Mouse (Mus musculus) forebrain, embryonic 16.5 days (tissue): ENCODE results near the gene Gm9268. TPM values are rescaled to one million over a fixed set of nuclear protein-coding genes. Genes with fewer than 3 reads are reported as not detected.
"Not testable (repeated sequence)": the region's sequence is repeated elsewhere in the genome, so short reads cannot be mapped to it uniquely, and the experiment has no call there.

Experiments
- ATAC-seq: fragments of 200-750 bp; cut with Nextera tagmentation; 2 replicates; pipeline ENCODE4 v1.8.0; 2017; ENCODE audit warnings: mild to moderate bottlenecking, moderate library complexity
- H3K27ac ChIP-seq: fragments of 300-500 bp; sonication (generic); 2 replicates; pipeline ENCODE4 v1.5.1; 2014; ENCODE audit warnings: low read length, control low read depth
- H3K27me3 ChIP-seq: fragments of 300-500 bp; sonication (generic); replicated peaks from 2 replicates; pipeline ENCODE4 v1.6.1; 2014; ENCODE audit warnings: low read length; ENCODE audit not compliant: control insufficient read depth, insufficient read depth
- H3K36me3 ChIP-seq: fragments of 300-500 bp; sonication (generic); 2 replicates; pipeline ENCODE4 v1.6.1; 2014; ENCODE audit not compliant: control insufficient read depth, insufficient read depth
- H3K4me1 ChIP-seq: fragments of 300-500 bp; sonication (generic); replicated peaks from 2 replicates; pipeline ENCODE4 v1.6.1; 2014; ENCODE audit warnings: low read length; ENCODE audit not compliant: control insufficient read depth, insufficient read depth
- H3K4me2 ChIP-seq: fragments of 300-500 bp; sonication (generic); 2 replicates; pipeline ENCODE4 v1.6.1; 2014; ENCODE audit warnings: mild to moderate bottlenecking, low read length, control low read depth
- H3K4me3 ChIP-seq: fragments of 300-500 bp; sonication (generic); replicated peaks from 2 replicates; pipeline ENCODE4 v1.5.1; 2014; ENCODE audit warnings: mild to moderate bottlenecking, low read length, control low read depth
- H3K9ac ChIP-seq: fragments of 300-500 bp; sonication (generic); replicated peaks from 2 replicates; pipeline ENCODE4 v1.6.1; 2014; ENCODE audit warnings: low read depth, low read length, control low read depth
- H3K9me3 ChIP-seq: fragments of 300-500 bp; sonication (generic); 2 replicates; pipeline ENCODE4 v1.6.1; 2016; ENCODE audit warnings: low read length; ENCODE audit not compliant: control insufficient read depth
- WGBS: fragments of 180-500 bp; shearing (Covaris S2); extraction: QIAGEN DNeasy Blood & Tissue Kit; methylation state at CpG from one replicate; pipeline ENCODE4 v1.1.7; 2014; 5-methylcytosine and 5-hydroxymethylcytosine counted together
- polyA plus RNA-seq: library from polyadenylated mRNA; unstranded; fragments of >200 nt; fragmentation: Nextera tagmentation; extraction: Ambion mirVana; gene quantifications from 2 replicates; pipeline ENCODE4 v1.2.1, GENCODE M21; 2015

Gene Gm9268
- polyA plus RNA-seq, result not detected in 2 replicates

DNA sequence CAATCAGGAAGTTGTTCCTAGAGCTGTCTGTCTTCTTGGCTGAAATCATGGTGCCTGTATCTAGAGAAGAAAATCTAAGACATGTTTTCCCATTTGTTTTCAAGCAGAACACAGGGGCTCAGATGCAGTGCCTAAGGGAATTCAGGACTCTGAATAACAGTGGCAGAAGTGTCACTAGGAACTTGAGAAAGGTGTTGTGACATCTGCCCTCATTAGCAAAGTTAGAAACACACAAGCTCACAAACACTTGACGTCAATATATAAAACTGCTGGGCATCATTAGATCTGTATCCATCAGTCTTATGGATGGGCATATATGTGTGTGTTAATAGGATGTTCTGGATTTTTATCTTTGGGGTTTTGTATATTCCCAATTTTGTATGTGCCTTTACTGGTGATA lies at the start of gene Gm9268:
Gene Gm9268, plus strand, starts transcription at position 301 of the 400 bp plus-strand sequence.
- not testable (repeated sequence) for H3K27me3 ChIP-seq, H3K4me2 ChIP-seq, H3K36me3 ChIP-seq, ATAC-seq, H3K4me3 ChIP-seq, H3K9me3 ChIP-seq, H3K9ac ChIP-seq, H3K4me1 ChIP-seq, H3K27ac ChIP-seq
- no CpG with 5 or more reads among the region's 1 CpGs for WGBS

DNA sequence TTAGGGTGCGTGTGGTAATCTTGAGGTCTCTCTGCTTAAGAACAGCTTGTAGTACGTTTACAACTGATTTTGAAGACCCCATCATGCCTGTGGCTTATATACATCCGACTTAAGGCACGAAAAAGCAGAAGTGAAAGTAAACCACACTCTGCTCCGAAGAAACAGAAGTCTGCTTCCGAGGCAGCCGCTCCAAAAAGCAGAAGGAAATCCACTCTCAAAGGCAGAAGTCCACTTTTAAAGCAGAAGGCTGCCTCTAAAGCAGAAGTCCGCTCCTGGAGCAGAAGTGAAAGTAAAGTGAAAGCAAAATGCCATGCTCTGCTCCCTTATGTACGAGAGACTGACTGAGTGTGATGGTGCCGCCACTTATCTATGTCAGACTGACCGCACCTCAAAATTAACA lies 38.5 kb upstream of the Gm9268 start:
- peaks cover 12% of the 10 kb centered on the region for H3K9me3 ChIP-seq
- no peak overlapping the region for H3K4me3 ChIP-seq
- no peak for ATAC-seq
- H3K4me1 ChIP-seq, result no peaks in the 10 kb centered on the region
- 85% methylated on average over 11 of the region's 11 CpGs for WGBS
- H3K4me2 ChIP-seq, result no peak overlapping the region
- H3K27ac ChIP-seq, result no peak overlapping the region
- no peak overlapping the region for H3K9ac ChIP-seq
- no peaks in the 10 kb centered on the region for H3K36me3 ChIP-seq
- H3K27me3 ChIP-seq, result no peaks in the 10 kb centered on the region

DNA sequence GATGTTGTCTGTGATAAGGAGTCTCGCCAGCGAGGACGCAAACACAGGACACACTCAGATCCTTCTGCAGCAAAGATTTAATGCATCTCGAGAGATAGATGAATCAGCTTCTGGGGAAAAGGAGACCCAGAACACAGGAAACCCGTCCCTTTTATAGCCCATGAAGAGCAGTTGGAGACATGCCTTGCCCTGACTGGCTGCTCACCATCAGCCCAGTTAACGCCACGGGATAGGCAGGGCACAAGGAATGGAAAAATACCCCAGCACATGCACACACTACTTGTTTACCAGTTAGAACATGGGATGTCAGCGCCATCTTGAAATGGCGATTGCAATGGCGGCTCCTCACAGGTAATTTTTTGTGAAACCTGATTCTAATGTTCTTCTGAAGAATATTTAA lies 37.8 kb upstream of the Gm9268 start:
- Histone ChIP-seq H3K9me3 (peaks cover 12% of the 10 kb centered on the region), H3K36me3 (no peaks in the 10 kb centered on the region), H3K4me2 (no peak overlapping the region), H3K27me3 (no peaks in the 10 kb centered on the region), H3K4me3 (no peak overlapping the region), H3K27ac (no peak overlapping the region), H3K9ac (no peak overlapping the region), H3K4me1 (no peaks in the 10 kb centered on the region)
- WGBS, result 94% methylated on average over 10 of the region's 10 CpGs
- ATAC-seq, result no peak

DNA sequence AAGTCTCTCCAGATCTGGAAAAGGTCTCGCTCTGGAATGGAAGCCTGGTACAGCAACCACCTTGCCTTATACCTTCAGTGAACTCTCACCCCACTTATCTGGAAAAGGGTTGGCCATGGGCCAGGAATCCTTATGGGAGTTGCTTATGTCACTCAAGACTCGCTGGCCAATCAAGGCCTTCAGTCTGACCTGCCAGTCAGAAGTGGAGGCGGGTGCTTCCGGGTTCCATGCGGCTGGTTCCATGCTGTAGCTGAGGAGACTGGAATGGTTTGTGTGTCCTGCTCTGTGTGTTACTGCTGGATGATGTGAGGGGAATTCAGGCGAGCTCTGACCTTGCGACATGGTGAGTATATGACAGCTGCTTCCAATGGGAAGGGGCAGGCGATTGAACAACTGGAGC lies 59.3 kb downstream of the Gm9268 start:
- WGBS, result 89% methylated on average over 8 of the region's 8 CpGs
- no peak for ATAC-seq
- no peak overlapping the region for H3K9ac ChIP-seq
- H3K36me3 ChIP-seq, result no peaks in the 10 kb centered on the region
- H3K4me1 ChIP-seq, result no peaks in the 10 kb centered on the region
- H3K27ac ChIP-seq, result no peak overlapping the region
- H3K27me3 ChIP-seq, result no peaks in the 10 kb centered on the region
- no peak overlapping the region for H3K4me3 ChIP-seq
- H3K4me2 ChIP-seq, result no peak overlapping the region
- H3K9me3 ChIP-seq, result peaks cover 8% of the 10 kb centered on the region; the same call in 1 of the 2 replicates

Other genes with a start within 250 kb of the Gm9268 start
- gene Vmn2r62, start 225.2 kb upstream of the Gm9268 start, polyA plus RNA-seq, result not detected in 2 replicates
- gene Gm2381, start 151.5 kb upstream of the Gm9268 start, polyA plus RNA-seq, result not detected in 2 replicates
- gene Vmn2r63, start 84.9 kb upstream of the Gm9268 start, polyA plus RNA-seq, result not detected in 2 replicates
- gene Zfp936, start 95.5 kb downstream of the Gm9268 start, polyA plus RNA-seq, result not detected in 2 replicates